Mouse (Mus musculus) stomach, embryonic 16.5 days (tissue): ENCODE data around the gene Arhgap35. TPM values are rescaled to one million over a fixed set of nuclear protein-coding genes. Genes with fewer than 3 reads are reported as not detected.
"Not testable (repeated sequence)": the region's sequence is repeated elsewhere in the genome, so short reads cannot be mapped to it uniquely, and the experiment has no call there.

Experiments
- ATAC-seq: fragments of 200-750 bp; cut with Nextera tagmentation; 2 replicates; pipeline ENCODE4 v1.8.0; 2017; ENCODE audit warnings: moderate number of reproducible peaks, moderate TSS enrichment; ENCODE audit not compliant: insufficient read depth, low FRiP score
- H3K27ac ChIP-seq: fragments of 300-500 bp; sonication (generic); 2 replicates; pipeline ENCODE4 v1.5.1; 2014; ENCODE audit warnings: low read length
- H3K27me3 ChIP-seq: fragments of 300-500 bp; sonication (generic); 2 replicates; pipeline ENCODE4 v1.6.1; 2014; ENCODE audit warnings: low read length, control low read depth, mixed read lengths; ENCODE audit not compliant: control insufficient read depth, insufficient read depth
- H3K36me3 ChIP-seq: fragments of 300-500 bp; sonication (generic); 2 replicates; pipeline ENCODE4 v1.6.1; 2014; ENCODE audit warnings: low read length; ENCODE audit not compliant: control insufficient read depth, insufficient read depth
- H3K4me1 ChIP-seq: fragments of 300-500 bp; sonication (generic); 2 replicates; pipeline ENCODE4 v1.6.1; 2014; ENCODE audit warnings: low read length, control low read depth, mixed read lengths; ENCODE audit not compliant: control insufficient read depth, insufficient read depth
- H3K4me2 ChIP-seq: fragments of 300-500 bp; sonication (generic); 2 replicates; pipeline ENCODE4 v1.6.1; 2014; ENCODE audit warnings: low read depth, low read length, mixed read lengths
- H3K4me3 ChIP-seq: fragments of 300-500 bp; sonication (generic); replicated peaks from 2 replicates; pipeline ENCODE4 v1.5.1; 2014; ENCODE audit warnings: mild to moderate bottlenecking, low read length
- H3K9ac ChIP-seq: fragments of 300-500 bp; sonication (generic); 2 replicates; pipeline ENCODE4 v1.6.1; 2014; ENCODE audit warnings: low read length
- H3K9me3 ChIP-seq: fragments of 300-500 bp; sonication (generic); replicated peaks from 2 replicates; pipeline ENCODE4 v1.6.1; 2016; ENCODE audit warnings: low read length, control low read depth; ENCODE audit not compliant: control insufficient read depth
- WGBS: fragments of 180-500 bp; shearing (Covaris S2); extraction: QIAGEN DNeasy Blood & Tissue Kit; methylation state at CpG from one replicate; pipeline ENCODE4 v1.1.7; 2014; 5-methylcytosine and 5-hydroxymethylcytosine counted together
- polyA plus RNA-seq: library from polyadenylated mRNA; unstranded; fragments of >200 nt; fragmentation: Nextera tagmentation; extraction: Ambion mirVana; gene quantifications from 2 replicates; pipeline ENCODE4 v1.2.1, GENCODE M21; 2015

Arhgap35 gene
- 10.7 and 11.4 TPM in 2 replicates for polyA plus RNA-seq

DNA sequence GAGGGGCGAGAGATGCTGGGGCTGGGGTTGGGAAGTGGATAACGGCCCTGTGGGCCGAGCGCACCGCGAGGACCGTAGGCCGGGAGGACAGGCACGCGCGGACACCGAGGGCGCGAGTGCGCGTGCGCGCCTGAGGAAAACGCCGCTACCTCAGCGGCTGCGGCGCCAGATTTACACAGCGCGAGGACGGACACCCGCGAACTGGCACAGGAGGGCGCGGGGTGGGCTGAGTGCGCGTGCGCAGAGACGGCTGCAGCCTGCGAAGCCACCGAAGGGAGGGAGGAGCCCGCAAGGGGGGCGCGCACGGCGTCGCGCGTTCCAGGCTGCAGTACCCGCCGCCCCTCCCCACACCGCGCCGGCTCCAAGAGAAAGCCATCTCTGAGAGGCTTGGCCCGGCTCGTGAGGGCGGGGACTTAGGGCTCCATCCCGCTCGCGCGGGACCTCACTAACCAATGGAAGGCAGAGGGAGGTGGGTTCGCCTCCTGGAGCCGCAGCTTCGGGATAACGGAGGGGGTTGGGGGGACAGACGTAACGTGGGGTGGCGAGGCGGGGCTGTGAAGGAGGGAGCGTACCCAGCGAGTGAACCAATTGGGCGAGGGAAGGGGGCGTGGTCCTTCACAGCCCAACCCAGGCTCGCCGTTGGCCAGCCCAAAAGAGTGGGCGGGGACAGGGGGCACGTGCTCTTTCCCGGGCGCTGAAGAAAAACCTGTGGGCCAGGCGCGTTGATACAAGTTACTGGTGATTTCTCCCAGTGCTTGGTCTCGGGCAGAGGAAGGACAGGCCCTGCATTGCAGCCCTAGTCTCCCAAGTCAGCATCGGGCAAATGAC, at the start of gene Arhgap35:
Arhgap35 (minus strand) TSS at position 106 of the 828 bp plus-strand sequence.
- no peaks in the 10 kb centered on the region for H3K36me3 ChIP-seq
- H3K4me2 ChIP-seq = peak within 1 kb of the TSS; percentile 86
- H3K27me3 ChIP-seq = no peaks in the 10 kb centered on the region
- H3K9ac ChIP-seq = peak within 1 kb of the TSS; percentile 99
- peaks cover 24% of the 10 kb centered on the region for H3K4me1 ChIP-seq
- peak within 1 kb of the TSS; percentile 86 for H3K4me3 ChIP-seq
- WGBS = under 1% methylated on average over 78 of the region's 78 CpGs
- ATAC-seq = peak; percentile 97
- H3K9me3 ChIP-seq = no peaks in the 10 kb centered on the region
- peak within 1 kb of the TSS; percentile 100 for H3K27ac ChIP-seq

- no peak overlapping the region for H3K27ac ChIP-seq
- 72% methylated on average over 12 of the region's 12 CpGs for WGBS
Observed at GRCm38 (mm10) chr7:16644260-16644659, 29.5 kb upstream of the Arhgap35 start.

DNA sequence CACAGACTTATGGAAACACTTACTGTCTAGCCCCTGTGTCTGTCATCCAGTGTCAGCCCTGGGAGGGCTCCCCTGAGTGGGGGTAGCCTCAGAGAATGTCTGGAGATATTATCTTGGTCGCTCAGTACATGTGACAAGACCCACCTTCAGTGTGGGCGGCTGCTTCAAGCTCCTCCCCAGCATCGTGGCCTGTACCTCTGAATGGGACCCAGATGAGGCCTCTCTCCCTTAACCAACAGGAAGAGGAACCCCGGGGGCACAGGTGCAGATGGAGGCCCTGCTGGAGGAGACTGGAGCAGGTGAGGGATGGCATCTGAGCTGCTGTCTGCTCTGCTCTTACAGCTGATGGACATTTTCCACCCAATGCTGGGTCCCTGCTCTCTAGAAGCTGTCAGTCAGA, 28.3 kb upstream of the Arhgap35 start:
- H3K4me2 ChIP-seq, H3K36me3 ChIP-seq, H3K4me1 ChIP-seq, H3K27ac ChIP-seq, H3K27me3 ChIP-seq, H3K4me3 ChIP-seq, ATAC-seq, H3K9me3 ChIP-seq, H3K9ac ChIP-seq: not testable (repeated sequence)
- 30% methylated on average over 3 of the region's 4 CpGs for WGBS

More at GRCm38 (mm10) chr7:16644260-16644659, 29.5 kb upstream of the Arhgap35 start:
- ATAC-seq = no peak
- Histone ChIP-seq H3K4me1 (no peaks in the 10 kb centered on the region), H3K9ac (no peak overlapping the region), H3K9me3 (no peaks in the 10 kb centered on the region), H3K27me3 (no peaks in the 10 kb centered on the region), H3K4me3 (no peak overlapping the region), H3K4me2 (no peak overlapping the region), H3K36me3 (no peaks in the 10 kb centered on the region)

DNA sequence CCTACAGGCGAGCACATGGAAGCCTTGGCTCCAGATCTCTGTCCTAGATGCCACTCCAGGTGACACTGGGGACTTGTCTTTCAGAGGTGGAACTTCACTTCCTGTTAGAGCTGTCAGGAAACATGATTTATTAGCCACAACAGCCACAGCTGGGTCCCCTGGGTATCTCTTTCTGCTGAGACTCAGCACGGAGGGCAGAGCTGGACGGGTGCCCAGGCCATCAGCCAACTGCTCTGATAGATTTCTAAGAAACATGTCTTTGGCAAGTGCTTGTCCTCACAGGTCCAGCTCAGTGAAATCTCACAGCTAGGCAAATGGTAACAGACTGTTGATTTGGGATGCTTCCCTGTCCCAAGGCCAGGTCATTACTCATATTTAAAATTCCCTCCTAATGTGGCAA, 24.2 kb upstream of the Arhgap35 start:
- no peaks in the 10 kb centered on the region for H3K9me3 ChIP-seq
- H3K36me3 ChIP-seq = no peaks in the 10 kb centered on the region
- H3K27ac ChIP-seq = no peak overlapping the region
- no peaks in the 10 kb centered on the region for H3K27me3 ChIP-seq
- H3K4me2 ChIP-seq = no peak overlapping the region
- no peak overlapping the region for H3K9ac ChIP-seq
- no peaks in the 10 kb centered on the region for H3K4me1 ChIP-seq
- WGBS = 50% methylated on average over 3 of the region's 3 CpGs
- H3K4me3 ChIP-seq = no peak overlapping the region
- no peak for ATAC-seq

DNA sequence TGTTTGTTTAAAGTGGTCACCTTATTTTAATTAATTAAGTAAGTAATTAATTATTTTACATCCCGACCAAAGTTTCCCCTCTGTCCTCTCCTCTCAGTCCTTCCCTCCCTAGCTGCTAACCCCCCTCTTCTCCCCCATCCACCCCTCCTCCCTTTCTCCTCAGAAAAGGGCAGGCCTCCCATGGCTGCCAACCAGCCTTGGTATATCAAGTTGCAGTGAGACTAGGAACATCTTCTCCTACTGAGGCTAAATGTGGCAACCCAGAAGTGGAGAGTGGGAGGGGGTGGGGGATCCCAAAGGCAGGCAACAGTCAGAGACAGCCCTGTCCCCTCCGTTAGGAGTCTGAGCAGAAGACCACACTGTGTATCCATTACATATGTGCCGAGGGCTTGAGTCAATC, 20.3 kb upstream of the Arhgap35 start:
- no peaks in the 10 kb centered on the region for H3K9me3 ChIP-seq
- 51% methylated on average over 3 of the region's 3 CpGs for WGBS
- no peaks in the 10 kb centered on the region for H3K27me3 ChIP-seq

DNA sequence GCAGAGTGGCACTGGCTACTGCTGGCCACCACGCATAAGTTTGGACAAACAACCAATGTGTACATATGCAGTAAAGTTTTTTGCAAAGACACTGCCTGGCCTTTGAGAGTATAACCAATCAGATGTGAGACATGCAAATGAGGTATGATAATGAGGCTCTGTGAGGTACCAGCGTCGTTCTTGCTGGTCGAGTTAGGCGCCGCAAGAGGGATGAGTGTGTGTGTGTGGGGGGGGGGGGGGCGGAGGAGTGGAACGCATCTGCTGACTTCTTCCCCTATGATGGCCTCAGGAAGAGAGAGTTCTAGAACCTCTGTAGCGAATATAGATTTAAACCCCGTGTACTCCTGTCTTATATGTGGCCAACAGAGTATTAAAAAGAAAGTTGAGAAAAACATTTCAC, 19.1 kb upstream of the Arhgap35 start:
- WGBS = 6% methylated on average over 10 of the region's 10 CpGs
- ATAC-seq, H3K9ac ChIP-seq, H3K4me3 ChIP-seq, H3K27me3 ChIP-seq, H3K36me3 ChIP-seq, H3K4me1 ChIP-seq, H3K9me3 ChIP-seq, H3K27ac ChIP-seq, H3K4me2 ChIP-seq: not testable (repeated sequence)

More for the DNA sequence above, 20.3 kb upstream of the Arhgap35 start:
- H3K27ac ChIP-seq = no peak overlapping the region
- no peaks in the 10 kb centered on the region for H3K4me1 ChIP-seq
- no peak overlapping the region for H3K4me3 ChIP-seq
- ATAC-seq = no peak
- no peak overlapping the region for H3K4me2 ChIP-seq
- no peaks in the 10 kb centered on the region for H3K36me3 ChIP-seq
- H3K9ac ChIP-seq = no peak overlapping the region

- no peak overlapping the region for H3K4me2 ChIP-seq
- no peak overlapping the region for H3K27ac ChIP-seq
- no peaks in the 10 kb centered on the region for H3K4me1 ChIP-seq
- no peak for ATAC-seq
- no peaks in the 10 kb centered on the region for H3K36me3 ChIP-seq
- WGBS = 71% methylated on average over 4 of the region's 4 CpGs
- no peaks in the 10 kb centered on the region for H3K9me3 ChIP-seq
- H3K27me3 ChIP-seq = no peaks in the 10 kb centered on the region
- no peak overlapping the region for H3K4me3 ChIP-seq
- no peak overlapping the region for H3K9ac ChIP-seq
Observed at GRCm38 (mm10) chr7:16631932-16632331, 17.1 kb upstream of the Arhgap35 start.

DNA sequence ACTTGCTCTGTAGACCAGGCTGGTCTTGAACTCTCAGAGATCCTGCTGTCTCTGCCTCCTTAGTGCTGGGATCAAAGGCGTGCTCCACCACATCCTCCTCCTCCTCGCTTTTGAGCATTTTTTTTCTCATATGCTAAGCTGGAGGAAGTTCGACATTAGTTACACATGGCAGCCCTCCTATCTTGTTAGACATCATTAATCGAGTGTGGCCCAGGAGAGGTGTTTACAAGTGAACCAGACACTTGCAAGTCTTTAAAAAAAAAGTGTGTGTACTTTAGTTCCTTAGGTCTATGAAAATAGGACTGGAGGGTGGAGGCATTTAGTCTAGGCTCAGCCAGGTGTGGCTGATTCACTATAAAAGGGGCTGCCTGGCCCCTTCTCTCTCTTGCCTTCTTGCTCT, 16.2 kb upstream of the Arhgap35 start:
- Histone ChIP-seq H3K36me3 (no peaks in the 10 kb centered on the region), H3K4me3 (no peak overlapping the region), H3K4me1 (no peaks in the 10 kb centered on the region), H3K27me3 (no peaks in the 10 kb centered on the region), H3K9ac (no peak overlapping the region), H3K9me3 (no peaks in the 10 kb centered on the region), H3K27ac (no peak overlapping the region), H3K4me2 (no peak overlapping the region)
- ATAC-seq = no peak
- 34% methylated on average over 4 of the region's 4 CpGs for WGBS

DNA sequence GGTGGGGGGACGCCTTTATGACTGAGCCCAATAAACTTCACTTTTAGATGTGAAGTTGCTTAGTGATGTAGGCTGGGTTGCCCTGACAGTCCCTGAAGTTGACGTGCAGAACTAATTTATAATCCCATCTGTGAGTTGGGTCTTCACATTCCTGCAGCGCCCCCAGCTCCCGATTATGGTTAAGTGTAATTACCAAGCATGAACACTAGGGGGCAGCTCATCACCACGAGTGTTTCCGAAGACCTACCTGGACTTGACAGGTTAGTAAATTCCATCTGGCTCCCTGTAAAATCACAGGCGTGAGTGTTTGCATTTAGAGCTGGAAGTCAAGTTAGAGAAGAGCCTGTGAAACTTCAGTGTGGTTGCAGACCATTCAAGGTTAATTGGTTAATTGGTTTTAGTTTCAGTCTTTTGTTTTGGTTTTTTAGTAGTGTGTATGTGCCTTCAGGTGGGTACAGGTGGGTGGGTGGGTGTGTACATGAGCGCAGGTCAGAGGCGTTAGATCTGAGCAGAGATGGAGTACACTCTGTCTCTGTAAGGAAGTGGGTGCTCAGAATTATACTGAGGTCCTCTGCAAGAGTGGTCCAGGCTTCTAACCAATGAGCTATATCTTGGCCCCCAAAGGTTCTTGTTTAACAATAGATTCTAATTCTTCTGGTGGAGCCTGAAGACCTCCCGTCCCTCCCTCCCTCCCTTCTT, 15.0 kb upstream of the Arhgap35 start:
- no peak overlapping the region for H3K9ac ChIP-seq
- WGBS = 21% methylated on average over 10 of the region's 10 CpGs
- ATAC-seq = no peak

More for the DNA sequence above, 15.0 kb upstream of the Arhgap35 start:
- no peaks in the 10 kb centered on the region for H3K27me3 ChIP-seq
- no peak overlapping the region for H3K4me2 ChIP-seq
- no peak overlapping the region for H3K27ac ChIP-seq
- no peaks in the 10 kb centered on the region for H3K9me3 ChIP-seq
- no peaks in the 10 kb centered on the region for H3K4me1 ChIP-seq
- no peak overlapping the region for H3K4me3 ChIP-seq
- H3K36me3 ChIP-seq = no peaks in the 10 kb centered on the region
